Mouse (Mus musculus) limb, embryonic 11.5 days (tissue): ENCODE results near the gene Golt1b. TPM values are rescaled to one million over a fixed set of nuclear protein-coding genes. Genes with fewer than 3 reads are reported as not detected.
A peak's percentile ranks its signal among the peaks of the same experiment; 100 is the strongest.

Experiments
- ATAC-seq: fragments of 200-750 bp; cut with Nextera tagmentation; 2 replicates; pipeline ENCODE4 v1.8.0; 2017; ENCODE audit warnings: low read depth; ENCODE audit not compliant: insufficient number of reproducible peaks, low FRiP score, low TSS enrichment
- DNase-seq: peaks from one replicate; pipeline ENCODE4 v3.0.0-alpha.2; 2015; ENCODE audit warnings: low spot score
- H3K27ac ChIP-seq: fragments of 300-500 bp; sonication (generic); replicated peaks from 2 replicates; pipeline ENCODE4 v1.5.1; 2014; ENCODE audit warnings: low read depth, mild to moderate bottlenecking, low read length
- H3K27me3 ChIP-seq: fragments of 300-500 bp; sonication (generic); 2 replicates; pipeline ENCODE4 v1.6.1; 2014; ENCODE audit warnings: mild to moderate bottlenecking, low read length, mixed read lengths; ENCODE audit not compliant: control insufficient read depth, insufficient read depth
- H3K36me3 ChIP-seq: fragments of 300-500 bp; sonication (generic); 2 replicates; pipeline ENCODE4 v1.6.1; 2014; ENCODE audit warnings: mild to moderate bottlenecking, low read length, moderate library complexity, mixed read lengths; ENCODE audit not compliant: control insufficient read depth, insufficient read depth
- H3K4me1 ChIP-seq: fragments of 300-500 bp; sonication (generic); 2 replicates; pipeline ENCODE4 v1.6.1; 2014; ENCODE audit warnings: low read length, mixed read lengths; ENCODE audit not compliant: control insufficient read depth, insufficient read depth
- H3K4me2 ChIP-seq: fragments of 300-500 bp; sonication (generic); 2 replicates; pipeline ENCODE4 v1.6.1; 2014; ENCODE audit warnings: low read depth, mild to moderate bottlenecking, moderate library complexity; ENCODE audit not compliant: severe bottlenecking
- H3K4me3 ChIP-seq: fragments of 300-500 bp; sonication (generic); 2 replicates; pipeline ENCODE4 v1.5.1; 2014; ENCODE audit warnings: low read depth, low read length
- H3K9ac ChIP-seq: fragments of 300-500 bp; sonication (generic); 2 replicates; pipeline ENCODE4 v1.6.1; 2014; ENCODE audit warnings: mild to moderate bottlenecking, low read length
- H3K9me3 ChIP-seq: fragments of 300-500 bp; sonication (generic); 2 replicates; pipeline ENCODE4 v1.6.1; 2016; ENCODE audit warnings: low read length; ENCODE audit not compliant: control insufficient read depth
- WGBS: fragments of 180-500 bp; shearing (Covaris S2); extraction: QIAGEN DNeasy Blood & Tissue Kit; methylation state at CpG from one replicate; pipeline ENCODE4 v1.1.7; 2014; 5-methylcytosine and 5-hydroxymethylcytosine counted together
- polyA plus RNA-seq: library from polyadenylated mRNA; unstranded; fragments of >200 nt; fragmentation: Nextera tagmentation; extraction: Ambion mirVana; gene quantifications from 2 replicates; pipeline ENCODE4 v1.2.1, GENCODE M21; 2014

Gene Golt1b
- polyA plus RNA-seq, 1 experiment from 2014 or later = 130 TPM

DNA sequence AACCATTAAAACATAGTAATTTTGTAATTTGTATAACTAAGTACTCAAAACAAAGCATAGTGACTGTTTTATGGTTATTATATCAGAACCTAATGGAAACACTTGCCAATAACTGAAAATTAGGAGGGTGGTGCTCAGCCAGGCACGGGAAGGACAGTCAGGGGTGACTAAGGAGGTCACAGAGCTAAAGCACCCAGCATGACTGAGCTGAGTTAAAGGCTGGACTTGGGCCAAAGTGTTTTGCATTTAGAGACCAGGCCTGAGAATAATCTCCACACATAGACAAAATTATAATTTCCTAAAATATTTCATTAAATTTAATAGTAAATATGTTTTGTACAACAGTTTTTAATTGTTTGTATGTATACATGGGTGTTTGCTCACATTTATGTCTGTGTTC is 9.9 kb upstream of the Golt1b start:
- no peak overlapping the region for H3K4me3 ChIP-seq
- DNase-seq (no peak), ATAC-seq (no peak)
- H3K36me3 ChIP-seq = peaks cover 7% of the 10 kb centered on the region; the same call in 1 of the 2 replicates
- H3K9me3 ChIP-seq = no peaks in the 10 kb centered on the region
- H3K4me1 ChIP-seq = no peaks in the 10 kb centered on the region
- H3K4me2 ChIP-seq = no peak overlapping the region
- H3K27me3 ChIP-seq = no peaks in the 10 kb centered on the region
- no peak overlapping the region for H3K27ac ChIP-seq
- no peak overlapping the region for H3K9ac ChIP-seq
- 83% methylated on average over 1 of the region's 1 CpGs for WGBS

DNA sequence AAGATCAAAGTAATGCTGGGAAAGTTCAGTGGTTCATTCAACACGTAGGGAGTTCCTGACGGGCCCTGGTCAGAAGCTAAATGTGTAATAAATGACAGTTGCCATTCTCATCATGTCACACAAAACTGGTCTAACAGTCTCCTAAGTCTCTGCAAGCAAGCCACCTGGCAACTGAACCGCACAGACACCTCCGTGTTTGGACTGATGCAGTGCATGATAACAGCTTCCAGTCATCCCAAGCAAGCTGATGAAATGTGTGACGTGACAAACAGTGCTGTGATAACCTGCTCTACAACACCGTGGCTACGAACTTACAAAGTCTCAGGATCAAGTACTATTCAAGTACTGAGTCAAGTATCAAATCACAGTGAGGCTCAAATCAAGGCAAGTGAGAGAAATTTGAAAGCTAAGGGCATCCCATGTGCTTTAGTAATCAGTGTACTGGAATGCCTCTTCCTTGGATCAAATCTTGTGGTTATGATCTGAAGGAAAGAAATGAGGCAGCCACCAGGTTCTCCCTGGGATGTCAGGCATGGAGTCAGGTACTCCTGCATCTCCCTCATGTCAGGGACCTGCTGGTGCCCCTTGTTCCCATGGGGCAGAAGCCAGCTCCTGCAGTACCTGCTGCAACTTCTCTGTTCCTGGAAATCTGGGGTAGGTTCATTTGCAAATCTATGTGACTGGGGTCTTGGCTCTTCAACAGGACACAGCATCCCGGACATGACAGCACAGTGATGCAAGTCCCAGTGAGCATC is 8.3 kb upstream of the Golt1b start:
- Histone ChIP-seq H3K9ac (no peak overlapping the region), H3K36me3 (peaks cover 7% of the 10 kb centered on the region; the same call in 1 of the 2 replicates), H3K4me2 (no peak overlapping the region), H3K4me1 (no peaks in the 10 kb centered on the region), H3K4me3 (no peak overlapping the region), H3K9me3 (no peaks in the 10 kb centered on the region), H3K27me3 (no peaks in the 10 kb centered on the region), H3K27ac (no peak overlapping the region)
- DNase-seq (no peak), ATAC-seq (no peak)
- 86% methylated on average over 8 of the region's 8 CpGs for WGBS

DNA sequence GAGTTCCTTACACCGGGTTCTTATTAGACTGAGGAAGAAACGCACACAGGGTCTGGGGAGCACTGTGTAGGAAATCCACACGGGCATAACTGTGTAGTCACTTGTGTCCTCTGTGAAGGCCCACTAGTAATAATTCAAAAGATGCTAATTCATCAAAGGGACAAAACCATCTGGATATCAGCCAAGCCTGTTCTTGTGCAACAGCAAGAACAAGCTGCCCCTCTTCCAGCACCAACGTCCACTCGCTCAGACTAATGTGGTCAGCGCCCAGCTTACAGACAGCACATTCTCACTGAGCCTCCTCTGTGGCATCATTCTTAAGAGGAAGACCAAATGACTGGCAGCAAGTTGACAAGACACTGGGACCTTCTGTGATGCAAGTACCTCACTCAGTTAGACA is 7.1 kb upstream of the Golt1b start:
- 86% methylated on average over 6 of the region's 6 CpGs for WGBS
- Histone ChIP-seq H3K4me3 (no peak overlapping the region), H3K4me1 (no peaks in the 10 kb centered on the region), H3K27me3 (no peaks in the 10 kb centered on the region), H3K27ac (no peak overlapping the region), H3K4me2 (no peak overlapping the region), H3K36me3 (peaks cover 4% of the 10 kb centered on the region; the same call in 1 of the 2 replicates), H3K9ac (no peak overlapping the region), H3K9me3 (no peaks in the 10 kb centered on the region)
- no peak for DNase-seq
- no peak for ATAC-seq

DNA sequence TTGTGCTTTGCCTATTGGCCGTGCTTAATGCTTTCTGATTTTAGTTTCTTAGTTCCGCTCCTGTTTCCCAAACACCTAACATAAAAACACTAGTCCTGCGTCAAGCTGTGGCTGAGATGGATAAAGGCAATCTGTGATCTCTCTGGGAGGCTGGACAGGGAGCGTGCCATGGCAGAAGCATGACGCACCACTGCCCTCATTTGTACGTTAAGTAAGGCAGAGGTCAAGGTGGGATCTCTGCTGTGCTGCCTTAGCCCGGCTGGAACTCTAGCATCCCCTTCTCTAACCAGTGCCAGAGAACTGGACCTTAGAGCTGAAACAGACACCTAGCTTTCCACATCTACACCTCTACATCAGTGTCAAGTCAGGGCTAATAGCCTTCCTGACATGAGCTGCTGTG is 5.4 kb upstream of the Golt1b start:
- no peaks in the 10 kb centered on the region for H3K9me3 ChIP-seq
- no peak overlapping the region for H3K27ac ChIP-seq
- no peak overlapping the region for H3K9ac ChIP-seq
- 89% methylated on average over 7 of the region's 7 CpGs for WGBS
- peaks cover under 1% of the 10 kb centered on the region; the same call in 1 of the 2 replicates for H3K36me3 ChIP-seq
- no peak overlapping the region for H3K4me3 ChIP-seq
- H3K4me2 ChIP-seq = no peak overlapping the region
- no peaks in the 10 kb centered on the region for H3K27me3 ChIP-seq
- 0 out of 2 replicates have a peak, but pooled peaks cover 3% of the 10 kb centered on the region for H3K4me1 ChIP-seq
- DNase-seq (no peak), ATAC-seq (no peak)

DNA sequence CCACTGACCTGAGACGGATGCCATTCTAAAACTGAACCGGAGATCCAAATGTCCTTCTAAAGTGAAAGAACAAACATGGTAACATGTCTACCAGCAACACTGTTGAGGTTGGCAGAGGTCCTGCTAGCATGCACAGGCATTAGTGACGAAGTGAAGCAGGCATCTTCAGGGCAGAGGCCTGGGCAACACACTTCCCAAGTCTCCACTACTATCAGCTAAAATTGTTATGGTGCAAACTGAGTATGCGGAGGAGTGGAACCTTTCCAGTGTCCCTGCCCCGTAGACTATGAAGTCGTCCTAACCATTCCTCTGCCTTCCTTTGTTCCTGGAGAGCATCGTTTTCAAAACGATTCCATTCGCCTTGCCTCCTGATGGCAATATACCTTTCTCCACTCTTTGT is 2.5 kb upstream of the Golt1b start:
- Histone ChIP-seq H3K27me3 (no peaks in the 10 kb centered on the region), H3K4me3 (no peak overlapping the region), H3K9ac (no peak overlapping the region), H3K4me1 (peaks cover 3% of the 10 kb centered on the region; the same call in 1 of the 2 replicates), H3K36me3 (no peaks in the 10 kb centered on the region), H3K27ac (no peak overlapping the region), H3K9me3 (no peaks in the 10 kb centered on the region), H3K4me2 (no peak overlapping the region)
- DNase-seq (no peak), ATAC-seq (no peak)
- WGBS = 92% methylated on average over 9 of the region's 9 CpGs

DNA sequence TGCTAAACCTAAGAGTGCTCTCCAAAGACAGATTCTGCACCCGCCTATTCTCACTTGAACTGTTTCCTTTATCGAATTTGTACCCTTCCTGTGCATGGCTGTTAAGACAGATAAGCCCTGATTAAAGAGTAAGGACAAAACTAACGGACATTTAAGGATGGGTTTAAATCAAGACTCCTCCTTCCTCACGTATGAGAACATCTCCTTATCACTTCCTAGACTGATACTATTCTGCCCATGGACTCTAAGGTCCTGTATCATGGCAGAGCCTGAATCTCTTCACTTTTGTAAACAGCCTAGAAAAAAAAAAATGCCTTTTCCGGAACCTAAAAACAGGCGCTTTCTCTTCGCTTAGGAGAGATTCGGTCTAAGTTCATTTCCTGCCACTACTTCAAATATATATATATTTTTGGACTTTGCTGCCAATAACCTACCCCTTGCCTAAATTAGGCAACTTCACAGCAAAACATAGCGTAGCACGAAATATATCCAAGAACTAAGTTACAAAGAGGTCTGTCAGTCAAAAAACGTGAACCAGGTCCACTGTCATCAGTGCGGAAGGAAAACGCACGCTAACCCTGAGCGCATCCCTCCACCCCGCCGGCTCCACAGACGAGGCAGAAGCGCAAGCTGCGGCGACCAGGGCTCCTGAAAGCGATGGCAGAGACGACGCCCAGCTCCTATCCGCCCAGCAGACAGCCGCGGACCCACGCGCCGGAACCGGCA is 573 bp upstream of the Golt1b start:
- Histone ChIP-seq H3K27ac (no peak overlapping the region), H3K9me3 (no peaks in the 10 kb centered on the region)
- ATAC-seq = peak; percentile 71; the same call in 1 of the 2 replicates

DNA sequence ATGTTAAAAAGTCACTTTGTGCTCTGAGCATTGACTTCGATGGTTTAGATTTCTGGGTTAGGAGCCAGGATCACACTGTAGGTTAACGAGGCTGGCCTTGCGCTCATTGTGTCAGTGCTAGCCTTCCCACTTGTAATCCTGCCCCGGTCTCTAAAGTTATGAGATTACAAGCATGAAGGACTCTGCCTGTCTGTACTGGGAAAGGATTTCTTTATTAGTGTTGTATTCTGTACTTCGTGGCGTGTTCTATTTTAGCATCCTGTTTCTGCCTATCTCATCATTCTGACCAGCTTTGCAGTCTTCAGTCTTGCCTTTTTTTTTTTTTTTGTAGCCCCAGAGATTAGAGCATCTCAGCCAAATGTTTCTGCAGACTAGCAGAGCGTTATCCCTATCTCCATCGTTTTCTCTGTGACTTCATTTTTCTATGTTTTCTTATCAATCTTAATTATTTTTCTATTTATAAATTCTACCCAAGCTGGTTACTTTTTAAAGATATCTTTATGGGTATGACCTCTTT is 792 bp downstream of the Golt1b start:
- WGBS = 20% methylated on average over 8 of the region's 8 CpGs
- H3K36me3 ChIP-seq = no peaks in the 10 kb centered on the region
- H3K27ac ChIP-seq = no peak overlapping the region
- peak overlapping the region; percentile 70 for H3K4me2 ChIP-seq
- ATAC-seq (no peak), DNase-seq (no peak)
- peak overlapping the region; percentile 90 for H3K9ac ChIP-seq
- H3K4me1 ChIP-seq = peaks cover 3% of the 10 kb centered on the region; the same call in 1 of the 2 replicates
- peak overlapping the region; percentile 98 for H3K4me3 ChIP-seq
- no peaks in the 10 kb centered on the region for H3K27me3 ChIP-seq
- H3K9me3 ChIP-seq = no peaks in the 10 kb centered on the region

More for the DNA sequence above, 573 bp upstream of the Golt1b start:
- WGBS = 6% methylated on average over 31 of the region's 31 CpGs
- H3K9ac ChIP-seq = peak overlapping the region; percentile 56; the same call in 1 of the 2 replicates
- H3K4me3 ChIP-seq = peak overlapping the region; percentile 98
- peak overlapping the region; percentile 47 for H3K4me2 ChIP-seq
- peaks cover 3% of the 10 kb centered on the region; the same call in 1 of the 2 replicates for H3K4me1 ChIP-seq
- DNase-seq = no peak
- H3K36me3 ChIP-seq = no peaks in the 10 kb centered on the region
- no peaks in the 10 kb centered on the region for H3K27me3 ChIP-seq

DNA sequence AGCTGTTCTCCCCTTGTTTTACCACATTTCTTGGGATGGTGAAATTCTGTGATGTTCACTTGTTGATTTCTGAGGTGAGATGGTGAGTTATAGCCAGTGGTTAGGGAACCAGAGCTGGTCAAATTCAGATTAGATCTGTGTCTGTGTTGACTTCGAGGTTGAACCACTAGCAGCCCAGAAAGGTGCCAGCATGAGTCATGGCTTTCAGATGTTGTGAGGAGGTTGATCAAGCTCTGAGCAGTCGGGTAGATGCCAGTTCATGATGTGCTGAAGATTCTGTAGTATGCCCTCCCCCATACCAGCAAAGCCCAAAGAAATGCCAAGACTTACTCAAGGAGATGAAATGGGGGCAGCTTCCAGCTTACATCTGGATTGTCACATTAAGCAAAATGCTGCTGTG is 2.1 kb downstream of the Golt1b start:
- H3K36me3 ChIP-seq = no peaks in the 10 kb centered on the region
- no peak overlapping the region for H3K4me3 ChIP-seq
- H3K9ac ChIP-seq = no peak overlapping the region
- H3K4me1 ChIP-seq = peaks cover 3% of the 10 kb centered on the region; the same call in 1 of the 2 replicates
- no peaks in the 10 kb centered on the region for H3K9me3 ChIP-seq
- no peaks in the 10 kb centered on the region for H3K27me3 ChIP-seq
- no peak overlapping the region for H3K4me2 ChIP-seq
- no peak overlapping the region for H3K27ac ChIP-seq
- DNase-seq (no peak), ATAC-seq (no peak)
- 87% methylated on average over 2 of the region's 2 CpGs for WGBS
